Mouse (Mus musculus) liver (tissue): Measurements from ENCODE around the gene Timp3.

Experiments used
- DNase-seq: peaks from one replicate; pipeline ENCODE4 v3.0.0-alpha.2; 2020; ENCODE audit warnings: mixed read lengths

Gene Timp3

GRCm38 (mm10) chr10:86389357-86389756, 89.2 kb downstream of the Timp3 start:
- no peak for DNase-seq

- no peak for DNase-seq
These were observed 89.7 kb downstream of the Timp3 start for GRCm38 (mm10) chr10:86389913-86390312.

- peak; percentile 36 for DNase-seq
These were observed 92.2 kb downstream of the Timp3 start for GRCm38 (mm10) chr10:86392399-86392798.

- no peak for DNase-seq
These were observed 97.6 kb downstream of the Timp3 start for GRCm38 (mm10) chr10:86397577-86398346.

- DNase-seq: no peak
These were observed 98.2 kb downstream of the Timp3 start for GRCm38 (mm10) chr10:86398347-86398720.
